Mouse (Mus musculus) kidney, adult 2 months (tissue): ENCODE data around the gene Trmt61a.

Source experiments
- CTCF ChIP-seq: fragments of 200-500 bp; conservative IDR thresholded peaks from 2 replicates; pipeline ENCODE4 v1.5.1; 2011; ENCODE audit warnings: low read depth, mild to moderate bottlenecking, control low read depth, low read length, moderate library complexity, mixed read lengths; ENCODE audit not compliant: insufficient read depth, insufficient read length
- POLR2A ChIP-seq: fragments of 200-500 bp; IDR thresholded peaks from one replicate; pipeline ENCODE4 v1.6.1; 2011; ENCODE audit warnings: low read depth, low read length, control low read depth

- TF ChIP-seq CTCF (no peak), POLR2A (no peak)
These were observed 55.0 kb downstream of the Trmt61a start for GRCm38 (mm10) chr12:111732921-111733320.
